Mouse (Mus musculus): ENCODE measurements around the gene Alox15.

- TF ChIP-seq EP300 (IDR thresholded peaks at IDR 0.05; ENCODE audit: low read depth) (no peak), CTCF (IDR thresholded peaks at IDR 0.05; ENCODE audit: low read depth) (peak; percentile 75)
Measured at GRCm38 (mm10) chr11:70334477-70334876, 17.4 kb downstream of the Alox15 start.

Data from liver, embryonic 14.5 days (tissue).